In the genomic region with DNA sequence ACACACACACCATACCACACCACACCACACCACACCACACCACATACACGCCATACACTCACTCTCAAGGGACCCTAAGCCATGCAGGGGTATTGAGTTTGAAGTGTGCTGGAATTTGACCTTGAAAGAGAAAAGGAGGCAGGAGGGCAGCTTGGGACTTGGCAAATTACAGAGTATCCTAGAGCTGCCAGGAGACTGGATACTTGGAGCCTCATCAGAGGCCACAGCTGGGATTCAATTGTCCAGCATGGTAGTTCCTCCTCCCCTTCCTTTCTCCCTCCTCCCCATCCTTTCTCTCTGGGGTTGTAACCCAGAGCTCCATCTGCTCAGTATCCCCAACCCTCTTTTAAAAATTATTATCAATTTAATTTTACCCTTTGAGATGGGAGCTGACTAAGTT, we compare ENCODE assay signal across 11 mouse cellular contexts. TPM values are rescaled to one million over a fixed set of nuclear protein-coding genes. Genes with fewer than 3 reads are reported as not detected.
DNase-seq lines count a peak whose midpoint lies in the region; ATAC-seq and TF ChIP-seq lines count a peak whose summit lies in the region.
"Had no signal": no experiment of that assay in that cellular context is flagged by ENCODE, and none has a peak within 500 bp of the region (broad histone marks: within the 10 kb centered on the region; RNA-seq: fewer than 3 reads in every experiment).

No protein-coding gene starts in this region.

- DNase-seq in gastrocnemius, postnatal 14 days: peak; percentile 32
- DNase-seq in gastrocnemius, adult 8-10 months (ENCODE audit: low spot score in 2 of 2): no peak
- no peak for DNase-seq in liver, postnatal 0 days
- DNase-seq in liver, embryonic 11.5 days (ENCODE audit: low spot score): no peak
- DNase-seq in embryonic facial prominence, embryonic 14.5 days (ENCODE audit: low spot score): no peak
- DNase-seq in lung, postnatal 25 days (ENCODE audit: low spot score): peak; percentile 45
- DNase-seq in spleen, postnatal 14 days (ENCODE audit: low spot score in 2 of 2): no peak
- DNase-seq: right cerebral cortex, postnatal 25 days; thymus, adult 2 months had no signal

- H3K36me3 ChIP-seq in liver, postnatal 0 days (replicated peaks; ENCODE audit: insufficient read depth, low read length): no peaks in the 10 kb centered on the region
- H3K36me3 ChIP-seq in liver, embryonic 11.5 days (ENCODE audit: control insufficient read depth, insufficient read depth, low read length): no peaks in the 10 kb centered on the region
- no peaks in the 10 kb centered on the region for H3K36me3 ChIP-seq in embryonic facial prominence, embryonic 14.5 days (ENCODE audit: control insufficient read depth, insufficient read depth, low read length)
- H3K36me3 ChIP-seq: limb, embryonic 12.5 days had no signal

- H3K9ac ChIP-seq in liver, postnatal 0 days (replicated peaks): no peak overlapping the region
- no peak overlapping the region for H3K9ac ChIP-seq in liver, embryonic 11.5 days (ENCODE audit: low read depth, low read length)
- H3K9ac ChIP-seq in embryonic facial prominence, embryonic 14.5 days (ENCODE audit: low read depth, low read length): no peak overlapping the region
- H3K9ac ChIP-seq: limb, embryonic 12.5 days had no signal

- H3K27ac ChIP-seq in liver, postnatal 0 days (ENCODE audit: low read depth): 0 out of 2 replicates have a peak overlapping the region, but pooled peaks have one; percentile 18
- no peak overlapping the region for H3K27ac ChIP-seq in liver, embryonic 11.5 days (ENCODE audit: low read depth, low read length)
- H3K27ac ChIP-seq in embryonic facial prominence, embryonic 14.5 days (replicated peaks; ENCODE audit: low read depth, low read length): peak overlapping the region; percentile 93; the same call in 1 of the 2 replicates

- no peak overlapping the region for H3K4me2 ChIP-seq in liver, postnatal 0 days (ENCODE audit: low read depth, low read length)
- no peak overlapping the region for H3K4me2 ChIP-seq in liver, embryonic 11.5 days
- no peak overlapping the region for H3K4me2 ChIP-seq in embryonic facial prominence, embryonic 14.5 days (ENCODE audit: low read depth, low read length)
- H3K4me2 ChIP-seq: limb, embryonic 12.5 days had no signal

- no peak for TF ChIP-seq CTCF in liver, postnatal 0 days (IDR thresholded peaks at IDR 0.05; ENCODE audit: low read depth)

- H3K9me3 ChIP-seq in liver, postnatal 0 days (ENCODE audit: low read length): no peaks in the 10 kb centered on the region
- no peaks in the 10 kb centered on the region for H3K9me3 ChIP-seq in liver, embryonic 11.5 days (ENCODE audit: control insufficient read depth, low read length)
- H3K9me3 ChIP-seq in embryonic facial prominence, embryonic 14.5 days (ENCODE audit: control insufficient read depth, low read length): no peaks in the 10 kb centered on the region
- H3K9me3 ChIP-seq: limb, embryonic 12.5 days had no signal

- 68% methylated on average over 1 of the region's 1 CpGs for WGBS in liver, postnatal 0 days (ENCODE audit: insufficient replicate concordance)
- 86% methylated on average over 1 of the region's 1 CpGs for WGBS in liver, embryonic 11.5 days
- WGBS in embryonic facial prominence, embryonic 14.5 days: 75% methylated on average over 1 of the region's 1 CpGs

- H3K27me3 ChIP-seq in liver, postnatal 0 days (ENCODE audit: insufficient read depth, low read length): no peaks in the 10 kb centered on the region
- no peaks in the 10 kb centered on the region for H3K27me3 ChIP-seq in liver, embryonic 11.5 days (replicated peaks; ENCODE audit: control insufficient read depth, insufficient read depth, low read length)
- no peaks in the 10 kb centered on the region for H3K27me3 ChIP-seq in embryonic facial prominence, embryonic 14.5 days (replicated peaks; ENCODE audit: control insufficient read depth, insufficient read depth, low read length)
- H3K27me3 ChIP-seq: limb, embryonic 12.5 days had no signal

- 0 out of 2 replicates have a peak, but pooled peaks cover 2% of the 10 kb centered on the region for H3K4me1 ChIP-seq in liver, postnatal 0 days (ENCODE audit: insufficient read depth)
- no peaks in the 10 kb centered on the region for H3K4me1 ChIP-seq in liver, embryonic 11.5 days (replicated peaks; ENCODE audit: control insufficient read depth, insufficient read depth, low read length)
- peaks cover 34% of the 10 kb centered on the region for H3K4me1 ChIP-seq in embryonic facial prominence, embryonic 14.5 days (ENCODE audit: control insufficient read depth, insufficient read depth, low read length)

- no peak for TF ChIP-seq EP300 in liver, postnatal 0 days (IDR thresholded peaks at IDR 0.05; ENCODE audit: low read depth)

- intact Hi-C loops in gastrocnemius, postnatal 14 days (cut with DNase I; ENCODE audit: low total_unique reads): no loop called here

- no peak for ATAC-seq in liver, postnatal 0 days
- no peak for ATAC-seq in liver, embryonic 11.5 days (replicated peaks; ENCODE audit: low FRiP score)
- ATAC-seq in embryonic facial prominence, embryonic 14.5 days (ENCODE audit: low read depth): peak; percentile 3; the same call in 1 of the 2 replicates
- no peak for ATAC-seq in erythroblast, adult 5-6 weeks (replicated peaks; ENCODE audit: low FRiP score, poor library complexity, severe bottlenecking)

- no peak overlapping the region for H3K4me3 ChIP-seq in liver, postnatal 0 days (ENCODE audit: low read depth, low read length)
- no peak overlapping the region for H3K4me3 ChIP-seq in liver, embryonic 11.5 days (ENCODE audit: low read depth, low read length)
- H3K4me3 ChIP-seq in embryonic facial prominence, embryonic 14.5 days (ENCODE audit: low read depth, low read length): no peak overlapping the region
- H3K4me3 ChIP-seq: limb, embryonic 12.5 days had no signal

RNA-seq across cellular contexts. Expression of a gene that starts 50.7 kb away (rescaled TPM):
- 1 to 10 TPM; 4.9 to 5.6 TPM for total RNA-seq in gastrocnemius, postnatal 14 days (2021)
- 1 to 10 TPM; 4.7 to 6.1 (median 5.4) TPM for total RNA-seq in gastrocnemius, adult 8-10 months (2022)
- polyA plus RNA-seq in liver, postnatal 0 days (2015; fragmentation: Nextera tagmentation; extraction: Ambion mirVana): 0.82 and 1.1 TPM in 2 replicates
- 4.7 and 4.9 TPM in 2 replicates for polyA plus RNA-seq in liver, embryonic 11.5 days (2014; fragmentation: Nextera tagmentation; extraction: Ambion mirVana)
- polyA plus RNA-seq in embryonic facial prominence, embryonic 14.5 days (2014; fragmentation: Nextera tagmentation; extraction: Ambion mirVana): 3.2 and 3.5 TPM in 2 replicates
- 0.84 and 3.1 TPM in 2 replicates for total RNA-seq in erythroblast, adult 5-6 weeks (2015; ENCODE audit: low replicate concordance)
- 0.98 and 1.4 TPM in 2 replicates for total RNA-seq in erythroblast, adult 5-6 weeks (2017; ENCODE audit: low replicate concordance)

Comparison
In these comparisons a context has a peak if more than half of its experiments do, and no peak if none do; other contexts are left out.
1. DNase-seq: peak in gastrocnemius, postnatal 14 days (single experiment) and lung, postnatal 25 days (single experiment); none in gastrocnemius, adult 8-10 months (0 of 2), liver, postnatal 0 days (single experiment), liver, embryonic 11.5 days (single experiment), embryonic facial prominence, embryonic 14.5 days (single experiment) and spleen, postnatal 14 days (0 of 2).